Mouse (Mus musculus): ENCODE results near the gene Arhgef12. TPM values are rescaled to one million over a fixed set of nuclear protein-coding genes. Genes with fewer than 3 reads are reported as not detected.
A peak's percentile ranks its signal among the peaks of the same experiment; 100 is the strongest.

Gene Arhgef12
- polyA plus RNA-seq, 1 experiment from 2014 or later, result 14.0 TPM

DNA sequence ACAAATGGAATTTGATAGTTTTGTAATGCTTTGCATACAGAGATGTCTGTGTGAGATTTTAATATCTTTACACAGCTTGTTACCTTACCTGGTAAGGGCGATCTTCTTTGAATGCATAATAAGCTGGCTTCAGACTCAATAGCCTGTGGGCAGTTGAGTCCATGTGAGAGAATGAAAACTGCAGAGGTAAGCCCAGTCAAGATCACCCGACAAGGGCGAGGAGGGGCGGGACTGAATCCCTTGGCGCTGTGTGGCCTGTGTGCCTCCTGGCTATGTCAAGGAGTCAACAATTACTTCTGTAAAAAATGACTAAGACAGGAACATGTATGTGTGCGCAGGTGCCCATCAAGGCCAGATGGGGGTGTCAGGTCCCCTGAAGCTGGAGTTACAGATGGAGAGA lies 144.5 kb downstream of the Arhgef12 start:
- no peak overlapping the region for H3K27ac ChIP-seq (replicated peaks; ENCODE audit: low read depth, low read length)
- no peak overlapping the region for H3K4me3 ChIP-seq (ENCODE audit: low read depth, low read length)
- WGBS, result 68% methylated on average over 6 of the region's 6 CpGs
- no peak overlapping the region for H3K4me2 ChIP-seq (ENCODE audit: low read depth, low read length)
- ATAC-seq (ENCODE audit: low read depth) (no peak), DNase-seq (ENCODE audit: low spot score) (no peak)
- peaks cover 11% of the 10 kb centered on the region for H3K36me3 ChIP-seq (ENCODE audit: control insufficient read depth, insufficient read depth, low read length)
- no peaks in the 10 kb centered on the region for H3K4me1 ChIP-seq (ENCODE audit: control insufficient read depth, insufficient read depth, low read length)
- H3K9me3 ChIP-seq (ENCODE audit: control insufficient read depth, low read length), result no peaks in the 10 kb centered on the region
- no peak overlapping the region for H3K9ac ChIP-seq (ENCODE audit: low read depth, low read length)
- H3K27me3 ChIP-seq (replicated peaks; ENCODE audit: control insufficient read depth, insufficient read depth, low read length), result no peaks in the 10 kb centered on the region

DNA sequence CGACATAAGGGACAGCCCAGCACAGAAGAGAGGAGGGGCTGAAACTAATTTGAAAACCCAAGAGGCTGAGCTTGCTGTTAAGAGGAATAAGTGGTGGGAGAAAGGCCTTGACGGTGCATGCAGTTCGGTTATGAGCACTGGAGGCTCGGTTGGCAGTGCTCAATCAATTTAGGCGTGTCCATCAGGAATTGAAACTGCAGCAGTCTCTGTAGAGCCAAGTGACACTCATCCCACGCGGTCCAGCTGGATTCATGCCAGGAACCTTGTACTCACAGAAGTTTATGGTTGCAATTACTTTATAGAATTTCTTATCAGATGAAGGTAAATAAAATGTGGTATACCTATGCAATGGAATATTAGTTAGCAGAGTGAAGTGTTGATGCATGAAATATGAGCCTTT lies 148.6 kb downstream of the Arhgef12 start:
- no peak overlapping the region for H3K9ac ChIP-seq (ENCODE audit: low read depth, low read length)
- H3K9me3 ChIP-seq (ENCODE audit: control insufficient read depth, low read length), result no peaks in the 10 kb centered on the region
- WGBS, result 59% methylated on average over 7 of the region's 7 CpGs
- H3K4me3 ChIP-seq (ENCODE audit: low read depth, low read length), result no peak overlapping the region
- no peak overlapping the region for H3K27ac ChIP-seq (replicated peaks; ENCODE audit: low read depth, low read length)
- no peaks in the 10 kb centered on the region for H3K27me3 ChIP-seq (replicated peaks; ENCODE audit: control insufficient read depth, insufficient read depth, low read length)
- H3K4me2 ChIP-seq (ENCODE audit: low read depth, low read length), result no peak overlapping the region
- no peaks in the 10 kb centered on the region for H3K36me3 ChIP-seq (ENCODE audit: control insufficient read depth, insufficient read depth, low read length)
- DNase-seq (ENCODE audit: low spot score), result no peak
- ATAC-seq (ENCODE audit: low read depth), result no peak
- no peaks in the 10 kb centered on the region for H3K4me1 ChIP-seq (ENCODE audit: control insufficient read depth, insufficient read depth, low read length)

DNA sequence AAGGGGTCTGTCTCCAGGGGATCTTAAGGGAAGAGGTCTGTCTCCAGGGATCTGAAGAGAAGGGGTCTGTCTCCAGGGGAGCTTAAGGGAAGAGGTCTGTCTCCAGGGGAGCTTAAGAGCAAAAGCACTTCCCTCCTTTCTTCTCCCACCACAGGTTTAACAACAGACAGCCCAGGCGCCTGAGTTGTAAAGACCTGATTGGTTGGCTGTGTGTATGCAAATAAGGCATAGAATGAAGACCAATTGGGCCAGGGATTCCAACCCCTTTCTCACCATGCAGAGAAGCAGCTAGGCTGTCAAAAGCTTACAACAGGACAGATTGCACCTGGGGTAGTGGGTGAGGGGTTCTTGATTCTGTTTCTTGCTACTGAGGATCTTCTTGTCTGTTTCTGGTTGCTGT lies 158.7 kb downstream of the Arhgef12 start:
- H3K4me1 ChIP-seq (ENCODE audit: control insufficient read depth, insufficient read depth, low read length), result peaks cover 3% of the 10 kb centered on the region
- H3K27ac ChIP-seq (replicated peaks; ENCODE audit: low read depth, low read length), result no peak overlapping the region
- no peak overlapping the region for H3K4me2 ChIP-seq (ENCODE audit: low read depth, low read length)
- H3K9ac ChIP-seq (ENCODE audit: low read depth, low read length), result no peak overlapping the region
- no peaks in the 10 kb centered on the region for H3K36me3 ChIP-seq (ENCODE audit: control insufficient read depth, insufficient read depth, low read length)
- H3K4me3 ChIP-seq (ENCODE audit: low read depth, low read length), result no peak overlapping the region
- H3K27me3 ChIP-seq (replicated peaks; ENCODE audit: control insufficient read depth, insufficient read depth, low read length), result 0 out of 2 replicates have a peak, but pooled peaks cover under 1% of the 10 kb centered on the region
- no peak for DNase-seq (ENCODE audit: low spot score)
- WGBS, result 42% methylated on average over 1 of the region's 1 CpGs
- no peak for ATAC-seq (ENCODE audit: low read depth)
- no peaks in the 10 kb centered on the region for H3K9me3 ChIP-seq (ENCODE audit: control insufficient read depth, low read length)

DNA sequence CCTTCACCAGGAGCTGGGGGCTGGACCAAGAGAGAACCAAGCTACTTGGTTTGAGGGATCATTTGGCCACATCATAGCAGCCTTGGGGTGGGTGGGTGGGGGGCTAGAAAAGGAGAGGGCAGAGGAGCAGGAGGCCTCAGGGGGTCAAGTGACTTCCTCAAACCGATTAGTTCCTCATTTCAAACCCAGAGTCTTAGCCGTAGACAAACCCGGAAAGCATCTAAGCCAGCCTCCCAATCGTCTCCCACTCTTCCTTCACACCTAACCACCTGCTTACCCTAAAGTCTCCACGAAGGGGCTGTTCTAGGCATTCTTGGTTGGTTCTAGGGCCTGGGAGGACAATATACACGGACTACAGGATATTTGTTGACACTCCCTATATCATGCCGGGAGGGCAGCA lies 161.9 kb downstream of the Arhgef12 start:
- 75% methylated on average over 7 of the region's 7 CpGs for WGBS
- H3K27ac ChIP-seq (replicated peaks; ENCODE audit: low read depth, low read length), result no peak overlapping the region
- H3K9ac ChIP-seq (ENCODE audit: low read depth, low read length), result no peak overlapping the region
- peak overlapping the region; percentile 97; the same call in 1 of the 2 replicates for H3K4me2 ChIP-seq (ENCODE audit: low read depth, low read length)
- no peak for ATAC-seq (ENCODE audit: low read depth)
- H3K9me3 ChIP-seq (ENCODE audit: control insufficient read depth, low read length), result no peaks in the 10 kb centered on the region
- H3K4me1 ChIP-seq (ENCODE audit: control insufficient read depth, insufficient read depth, low read length), result peaks cover 15% of the 10 kb centered on the region
- H3K4me3 ChIP-seq (ENCODE audit: low read depth, low read length), result no peak overlapping the region
- H3K36me3 ChIP-seq (ENCODE audit: control insufficient read depth, insufficient read depth, low read length), result no peaks in the 10 kb centered on the region
- H3K27me3 ChIP-seq (replicated peaks; ENCODE audit: control insufficient read depth, insufficient read depth, low read length), result peaks cover 8% of the 10 kb centered on the region; the same call in 1 of the 2 replicates
- no peak for DNase-seq (ENCODE audit: low spot score)

DNA sequence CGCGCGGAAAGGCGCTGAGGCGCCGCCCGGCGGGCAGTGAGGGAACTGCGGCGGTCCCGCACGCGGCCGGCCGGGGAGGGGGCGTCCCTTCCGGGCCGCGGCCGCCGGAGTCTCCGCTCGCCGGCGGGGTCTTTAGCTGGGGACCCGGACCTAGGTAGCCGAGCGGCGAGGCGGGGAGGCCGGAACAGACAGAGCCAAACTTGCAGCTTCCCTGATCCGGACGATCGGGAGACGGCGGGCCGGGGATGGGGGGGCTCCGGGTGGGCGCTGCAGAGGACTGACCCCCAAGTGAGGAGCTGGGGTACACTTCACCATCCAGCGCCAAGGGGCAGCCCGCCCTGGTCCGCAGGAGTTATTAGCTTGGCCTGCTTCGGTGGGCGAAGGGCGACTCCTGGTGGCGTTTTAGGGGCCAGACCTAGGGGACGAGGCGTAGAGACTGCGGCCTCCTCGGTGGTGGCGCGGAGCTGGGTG lies 162.5 kb downstream of the Arhgef12 start:
- ATAC-seq (ENCODE audit: low read depth) (peak; percentile 94), DNase-seq (ENCODE audit: low spot score) (peak; percentile 92)
- H3K9me3 ChIP-seq (ENCODE audit: control insufficient read depth, low read length), result no peaks in the 10 kb centered on the region
- no peaks in the 10 kb centered on the region for H3K36me3 ChIP-seq (ENCODE audit: control insufficient read depth, insufficient read depth, low read length)
- H3K4me3 ChIP-seq (ENCODE audit: low read depth, low read length), result peak overlapping the region; percentile 66
- peaks cover 15% of the 10 kb centered on the region for H3K4me1 ChIP-seq (ENCODE audit: control insufficient read depth, insufficient read depth, low read length)
- H3K4me2 ChIP-seq (ENCODE audit: low read depth, low read length), result peak overlapping the region; percentile 97
- H3K27ac ChIP-seq (replicated peaks; ENCODE audit: low read depth, low read length), result no peak overlapping the region
- WGBS, result 1% methylated on average over 24 of the region's 52 CpGs
- peak overlapping the region; percentile 82 for H3K9ac ChIP-seq (ENCODE audit: low read depth, low read length)
- H3K27me3 ChIP-seq (replicated peaks; ENCODE audit: control insufficient read depth, insufficient read depth, low read length), result peaks cover 13% of the 10 kb centered on the region; the same call in 1 of the 2 replicates

DNA sequence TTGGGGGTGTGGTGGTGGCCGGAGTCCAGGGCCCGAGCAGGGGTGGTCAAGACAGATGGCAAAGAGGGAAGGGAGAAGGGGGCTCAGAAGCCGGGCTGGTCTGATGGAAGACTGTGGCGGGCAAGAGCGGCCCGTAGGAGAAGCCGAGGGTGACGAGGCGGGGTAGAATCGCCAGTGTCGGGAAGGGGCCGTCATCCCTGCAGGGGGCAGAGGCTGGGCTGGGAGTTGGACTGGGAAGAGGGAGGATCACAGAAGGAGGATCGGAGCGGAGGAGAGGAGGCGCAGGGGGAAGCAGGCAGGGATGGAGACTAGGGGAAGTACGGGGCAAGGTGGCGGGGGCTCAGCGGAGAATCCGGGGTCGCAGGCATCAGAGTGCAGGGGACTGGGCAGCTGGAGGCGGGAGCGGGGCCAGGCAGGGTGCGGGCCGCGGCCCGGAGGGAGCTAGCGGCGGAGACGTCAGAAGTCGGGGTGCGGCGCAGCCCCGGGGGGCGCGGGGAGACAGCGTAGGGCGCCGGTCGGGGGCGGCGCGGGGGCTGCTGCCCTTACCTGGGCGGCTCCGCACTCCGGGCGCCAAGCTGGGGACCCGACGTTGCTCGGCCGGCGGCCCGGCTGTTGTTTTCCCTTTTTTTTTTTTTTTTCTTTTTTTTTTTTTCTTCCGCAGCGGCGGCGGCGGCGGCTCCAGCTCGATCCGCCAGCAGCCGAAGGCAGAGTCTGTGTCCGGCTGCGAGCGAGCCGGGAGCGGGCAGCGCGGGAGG lies 163.1 kb downstream of the Arhgef12 start, which contains the start of gene Grik4:
TSS of gene Grik4 (minus strand) at position 713 of the 755 bp plus-strand sequence.
- Histone ChIP-seq H3K4me2 (ENCODE audit: low read depth, low read length) (peak within 1 kb of the TSS; percentile 97), H3K9me3 (ENCODE audit: control insufficient read depth, low read length) (no peaks in the 10 kb centered on the region), H3K9ac (ENCODE audit: low read depth, low read length) (peak within 1 kb of the TSS; percentile 82), H3K36me3 (ENCODE audit: control insufficient read depth, insufficient read depth, low read length) (no peaks in the 10 kb centered on the region), H3K27me3 (replicated peaks; ENCODE audit: control insufficient read depth, insufficient read depth, low read length) (peaks cover 13% of the 10 kb centered on the region; the same call in 1 of the 2 replicates), H3K4me1 (ENCODE audit: control insufficient read depth, insufficient read depth, low read length) (peaks cover 15% of the 10 kb centered on the region), H3K27ac (replicated peaks; ENCODE audit: low read depth, low read length) (no peak within 1 kb of the TSS), H3K4me3 (ENCODE audit: low read depth, low read length) (peak within 1 kb of the TSS; percentile 66)
- ATAC-seq (ENCODE audit: low read depth) (peak; percentile 90; the same call in 1 of the 2 replicates), DNase-seq (ENCODE audit: low spot score) (no peak)
- WGBS, result under 1% methylated on average over 43 of the region's 68 CpGs

DNA sequence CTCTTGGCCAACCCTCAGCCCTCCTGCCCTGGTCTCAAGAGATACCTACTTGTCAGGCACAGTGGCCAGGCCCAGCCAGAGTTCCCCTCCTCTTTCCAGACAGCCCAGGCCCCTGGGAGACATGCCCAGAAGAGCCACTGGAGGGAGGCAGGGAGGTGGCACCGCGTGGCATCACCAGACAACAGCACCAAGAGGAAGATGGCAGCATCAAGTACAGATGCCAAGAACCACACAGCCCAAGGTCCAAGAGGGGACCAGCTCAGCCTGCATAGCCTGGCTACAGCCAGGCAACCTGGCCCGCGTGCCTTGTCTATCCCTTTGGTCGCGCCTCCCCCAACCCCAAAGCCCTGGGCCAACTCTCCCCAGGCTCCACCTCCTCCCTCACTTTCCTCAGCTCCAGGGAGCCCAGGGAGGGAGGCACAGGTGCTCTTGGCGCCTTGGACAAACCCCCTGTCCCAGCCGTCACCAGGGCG lies 163.9 kb downstream of the Arhgef12 start:
- Histone ChIP-seq H3K9me3 (ENCODE audit: control insufficient read depth, low read length) (no peaks in the 10 kb centered on the region), H3K27me3 (replicated peaks; ENCODE audit: control insufficient read depth, insufficient read depth, low read length) (peaks cover 13% of the 10 kb centered on the region; the same call in 1 of the 2 replicates), H3K27ac (replicated peaks; ENCODE audit: low read depth, low read length) (no peak overlapping the region), H3K9ac (ENCODE audit: low read depth, low read length) (peak overlapping the region; percentile 5; the same call in 1 of the 2 replicates), H3K4me3 (ENCODE audit: low read depth, low read length) (peak overlapping the region; percentile 66), H3K4me1 (ENCODE audit: control insufficient read depth, insufficient read depth, low read length) (peaks cover 15% of the 10 kb centered on the region), H3K36me3 (ENCODE audit: control insufficient read depth, insufficient read depth, low read length) (no peaks in the 10 kb centered on the region), H3K4me2 (ENCODE audit: low read depth, low read length) (peak overlapping the region; percentile 97)
- no peak for ATAC-seq (ENCODE audit: low read depth)
- 5% methylated on average over 8 of the region's 9 CpGs for WGBS
- DNase-seq (ENCODE audit: low spot score), result no peak

DNA sequence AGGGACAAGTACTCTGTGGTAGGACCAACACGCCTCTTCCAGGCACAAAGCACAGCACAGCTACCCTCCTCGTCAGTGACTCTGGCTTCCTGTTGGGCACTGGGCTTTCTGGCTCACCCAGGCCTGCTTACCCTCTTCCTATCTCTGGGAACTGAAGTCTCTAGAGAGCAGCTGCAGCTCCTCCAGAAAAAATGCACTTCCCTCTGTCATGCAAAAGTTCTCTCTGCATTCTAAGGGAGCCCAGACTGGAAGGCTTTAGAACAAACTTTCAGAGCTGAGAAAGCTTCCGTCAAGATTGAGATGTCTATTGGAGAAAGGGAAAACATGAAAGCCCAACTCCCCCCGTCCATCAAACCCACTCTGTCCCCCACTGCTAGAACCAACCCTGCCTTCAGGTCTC lies 164.9 kb downstream of the Arhgef12 start:
- Histone ChIP-seq H3K27me3 (replicated peaks; ENCODE audit: control insufficient read depth, insufficient read depth, low read length) (peaks cover 13% of the 10 kb centered on the region; the same call in 1 of the 2 replicates), H3K27ac (replicated peaks; ENCODE audit: low read depth, low read length) (no peak overlapping the region)

More for the DNA sequence above, 164.9 kb downstream of the Arhgef12 start:
- ATAC-seq (ENCODE audit: low read depth) (no peak), DNase-seq (ENCODE audit: low spot score) (no peak)
- Histone ChIP-seq H3K9me3 (ENCODE audit: control insufficient read depth, low read length) (no peaks in the 10 kb centered on the region), H3K4me1 (ENCODE audit: control insufficient read depth, insufficient read depth, low read length) (peaks cover 15% of the 10 kb centered on the region), H3K36me3 (ENCODE audit: control insufficient read depth, insufficient read depth, low read length) (no peaks in the 10 kb centered on the region), H3K4me3 (ENCODE audit: low read depth, low read length) (no peak overlapping the region), H3K9ac (ENCODE audit: low read depth, low read length) (no peak overlapping the region), H3K4me2 (ENCODE audit: low read depth, low read length) (no peak overlapping the region; the same call in 1 of the 2 replicates)
- 35% methylated on average over 4 of the region's 4 CpGs for WGBS
